Mouse (Mus musculus): ENCODE measurements at regions not wholly inside any gene's neighbourhood (a gene's known extent, or its start where the extent isn't known, plus 50 kb on each side); places are given as distances from the start of the nearest gene placed in this dataset.
"Not testable (repeated sequence)": the region's sequence is repeated elsewhere in the genome, so short reads cannot be mapped to it uniquely, and the experiment has no call there.

DNA sequence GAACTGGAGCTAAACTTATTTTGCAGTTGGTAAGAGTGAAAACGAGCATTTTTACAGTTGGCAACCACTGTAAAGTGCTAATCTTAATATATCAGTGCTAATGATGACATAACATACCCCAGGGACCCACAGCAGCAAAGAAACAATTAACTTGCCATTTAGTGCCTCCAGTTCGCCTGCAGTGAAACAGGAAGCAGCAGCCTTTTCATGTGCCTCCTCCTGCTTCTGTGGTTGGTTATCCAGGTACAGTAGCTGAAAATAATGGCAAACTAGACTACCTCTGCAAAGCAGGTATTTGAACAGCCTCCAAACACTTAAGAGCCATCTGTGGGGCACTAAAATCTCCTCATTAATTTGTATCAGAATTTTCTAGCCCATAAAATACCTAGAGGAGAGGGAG, 584.8 kb upstream of the Pfkp start:
- no peak for DNase-seq

- no peak for DNase-seq
Observed at GRCm38 (mm10) chr13:7206626-7207211, 558.1 kb upstream of the Pfkp start.

DNA sequence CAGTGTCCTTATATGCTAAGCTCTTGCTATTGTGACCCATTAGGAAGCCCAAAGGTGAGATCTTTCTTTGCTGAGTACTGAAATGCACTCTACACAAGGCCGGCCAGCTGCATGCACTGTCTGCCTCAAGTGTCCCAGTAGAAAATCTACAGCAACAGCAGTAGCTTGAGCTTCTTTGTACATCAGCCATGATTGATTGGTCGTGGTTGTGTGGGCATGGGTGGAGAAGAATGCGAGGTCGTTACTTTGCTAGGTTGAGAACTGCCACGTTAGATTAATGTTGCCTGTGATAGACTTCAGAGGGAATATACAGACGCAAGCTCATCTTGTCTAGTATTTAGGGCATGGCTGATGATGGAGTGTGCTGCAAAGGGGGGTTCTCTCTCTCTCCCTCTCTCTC, 547.4 kb upstream of the Pfkp start:
- peak; percentile 6 for DNase-seq

GRCm38 (mm10) chr13:7182216-7182751, 533.7 kb upstream of the Pfkp start:
- no peak for DNase-seq

- DNase-seq, result no peak
Observed at GRCm38 (mm10) chr13:7175561-7176160, 527.1 kb upstream of the Pfkp start.

DNA sequence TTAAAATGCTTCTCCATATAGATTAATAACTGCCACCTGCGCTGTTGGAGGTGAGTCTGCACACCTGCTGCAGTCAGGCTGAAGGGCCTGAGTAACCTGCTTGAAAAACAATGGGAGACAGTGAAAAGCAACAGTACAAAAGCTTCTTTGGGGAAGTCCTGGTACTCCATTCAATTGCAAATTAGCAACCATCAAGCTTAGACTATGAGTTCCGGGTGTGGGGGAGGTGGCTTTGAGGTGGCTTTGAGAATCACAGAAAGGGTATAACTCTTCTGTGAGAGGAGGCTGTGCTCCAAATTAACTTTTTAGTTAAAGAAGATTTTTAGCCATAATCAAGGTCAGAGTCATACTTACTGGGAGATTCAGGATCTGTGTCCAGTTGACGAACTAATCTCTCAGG, 521.5 kb upstream of the Pfkp start:
- DNase-seq, result not testable (repeated sequence)

GRCm38 (mm10) chr13:7146337-7146736, 497.8 kb upstream of the Pfkp start:
- DNase-seq, result no peak

DNA sequence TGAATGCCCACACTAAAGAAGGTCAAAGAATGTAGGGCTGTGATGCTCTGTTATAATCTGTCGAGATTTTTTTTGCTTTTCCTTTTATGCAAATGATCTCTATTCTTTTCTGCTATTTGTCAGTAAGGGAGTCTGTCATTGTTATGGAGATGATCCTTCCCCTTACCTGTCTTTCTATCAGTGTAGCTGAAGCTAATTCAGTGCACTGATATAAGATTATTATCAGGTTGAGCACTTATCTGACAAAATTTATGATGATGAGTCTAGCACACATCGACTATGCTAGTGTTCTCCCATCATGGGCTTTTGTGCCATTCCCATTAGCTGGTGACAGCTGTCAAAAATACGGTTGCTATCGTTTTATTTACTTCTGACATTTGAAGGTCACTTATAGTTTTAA, 462.0 kb upstream of the Pfkp start:
- no peak for DNase-seq

GRCm38 (mm10) chr13:7103289-7103688, 454.7 kb upstream of the Pfkp start:
- no peak for DNase-seq

- DNase-seq, result no peak
Observed at GRCm38 (mm10) chr13:7093072-7093649, 444.6 kb upstream of the Pfkp start.

DNA sequence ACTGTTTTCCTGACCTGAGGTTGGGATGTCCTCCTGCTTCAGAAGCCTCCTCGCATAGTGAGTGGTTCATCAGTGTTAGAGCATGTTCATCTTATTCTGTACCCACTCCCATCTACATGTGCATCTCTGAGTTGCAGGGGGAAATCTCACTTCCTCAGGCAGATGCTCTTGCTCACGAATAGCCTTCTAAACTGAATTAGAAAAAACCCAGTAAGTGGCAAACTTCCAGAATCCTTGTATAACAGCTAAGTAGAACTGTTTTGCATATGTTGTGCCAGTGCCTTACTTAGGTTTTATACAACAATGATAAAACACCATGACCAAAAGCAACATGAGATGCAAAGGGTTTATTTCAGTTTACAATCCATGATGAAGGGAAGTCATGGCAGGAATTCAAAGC, 442.3 kb upstream of the Pfkp start:
- no peak for DNase-seq

GRCm38 (mm10) chr13:7066211-7066610, 417.6 kb upstream of the Pfkp start:
- no peak for DNase-seq

DNA sequence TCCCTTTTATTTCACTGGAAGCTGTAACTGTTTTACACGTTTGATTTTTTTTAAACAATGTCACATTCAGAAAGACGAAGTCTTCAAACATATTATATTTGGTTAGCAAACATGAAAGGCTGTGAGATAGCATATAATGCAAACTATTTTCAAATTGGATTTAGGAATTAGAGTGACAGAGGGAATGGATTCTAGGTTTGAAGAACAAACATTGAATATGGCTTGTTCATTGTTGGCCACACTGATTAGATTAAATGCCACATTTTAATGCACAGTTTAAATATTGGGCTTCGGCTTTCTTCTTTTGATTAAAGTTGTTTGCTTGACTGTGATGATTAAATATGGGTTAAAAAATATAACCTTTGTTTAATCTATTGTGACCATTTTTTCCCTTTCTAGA, 415.1 kb upstream of the Pfkp start:
- no peak for DNase-seq

DNA sequence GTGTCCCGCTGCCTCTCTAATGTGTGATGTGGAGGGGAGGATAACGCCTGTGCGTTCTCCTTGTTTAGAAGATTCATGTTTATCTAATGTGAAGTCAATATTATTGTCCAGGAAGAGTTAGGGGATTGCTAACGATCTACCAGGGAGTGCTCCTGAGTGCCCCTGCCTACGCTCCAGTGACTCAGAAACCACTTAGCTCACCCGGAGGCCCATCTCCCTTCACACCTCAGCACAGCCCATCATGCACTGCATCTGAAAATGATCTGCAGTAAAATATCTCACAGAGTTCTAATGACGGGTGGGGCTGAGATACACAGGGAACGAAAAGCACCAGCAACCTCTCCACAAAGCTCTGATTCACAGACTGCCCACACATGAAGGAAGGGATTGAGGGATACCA, 409.0 kb upstream of the Pfkp start:
- DNase-seq, result no peak

Small RNA genes in the stretch of these regions (microRNA-seq; reads per million reads assigned to microRNA genes)
- 0 reads per million in 2 experiments for gene Gm22689
